Mouse (Mus musculus) megakaryocyte, embryonic 14.5 days (primary cell): ENCODE measurements around the gene Aqp12. TPM values are rescaled to one million over a fixed set of nuclear protein-coding genes. Genes with fewer than 3 reads are reported as not detected.

Experiments
- H3K27me3 ChIP-seq: replicated peaks from 2 replicates; pipeline ENCODE3; 2012; ENCODE audit warnings: inconsistent platforms
- H3K36me3 ChIP-seq: replicated peaks from 2 replicates; pipeline ENCODE3; 2012; ENCODE audit warnings: low read length, inconsistent platforms, mixed read lengths
- H3K4me1 ChIP-seq: 2 replicates; pipeline ENCODE4 v1.6.1; 2012; ENCODE audit warnings: inconsistent platforms
- H3K4me3 ChIP-seq: replicated peaks from 2 replicates; pipeline ENCODE3; 2012; ENCODE audit warnings: moderate library complexity, mild to moderate bottlenecking, inconsistent platforms
- H3K9me3 ChIP-seq: 2 replicates; pipeline ENCODE4 v1.6.1; 2012; ENCODE audit warnings: inconsistent platforms
- FLI1 ChIP-seq: IDR thresholded peaks from 2 replicates; pipeline ENCODE4 v1.6.1; 2012; ENCODE audit warnings: low read length, inconsistent platforms, mixed read lengths
- GATA1 ChIP-seq: IDR thresholded peaks from 3 replicates; pipeline ENCODE4 v1.6.1; 2012; ENCODE audit warnings: mixed read lengths, low read length, inconsistent platforms, borderline replicate concordance
- polyA plus RNA-seq: library from polyadenylated mRNA; stranded (reverse); fragments of >175 nt; gene quantifications from 2 replicates; pipeline ENCODE4 v1.2.3, GENCODE M21; 2012; ENCODE audit warnings: low replicate concordance; ENCODE audit not compliant: insufficient read depth

The Aqp12 gene
- polyA plus RNA-seq, 1 experiment: 0.39 TPM

- TF ChIP-seq FLI1 (no peak), GATA1 (no peak)
- no peak overlapping the region for H3K4me3 ChIP-seq
- H3K4me1 ChIP-seq: peaks cover 48% of the 10 kb centered on the region
- peaks cover 3% of the 10 kb centered on the region for H3K36me3 ChIP-seq
- peaks cover 58% of the 10 kb centered on the region for H3K27me3 ChIP-seq
- H3K9me3 ChIP-seq: no peaks in the 10 kb centered on the region
Measured at GRCm38 (mm10) chr1:92981056-92981845, 24.9 kb upstream of the Aqp12 start.

DNA sequence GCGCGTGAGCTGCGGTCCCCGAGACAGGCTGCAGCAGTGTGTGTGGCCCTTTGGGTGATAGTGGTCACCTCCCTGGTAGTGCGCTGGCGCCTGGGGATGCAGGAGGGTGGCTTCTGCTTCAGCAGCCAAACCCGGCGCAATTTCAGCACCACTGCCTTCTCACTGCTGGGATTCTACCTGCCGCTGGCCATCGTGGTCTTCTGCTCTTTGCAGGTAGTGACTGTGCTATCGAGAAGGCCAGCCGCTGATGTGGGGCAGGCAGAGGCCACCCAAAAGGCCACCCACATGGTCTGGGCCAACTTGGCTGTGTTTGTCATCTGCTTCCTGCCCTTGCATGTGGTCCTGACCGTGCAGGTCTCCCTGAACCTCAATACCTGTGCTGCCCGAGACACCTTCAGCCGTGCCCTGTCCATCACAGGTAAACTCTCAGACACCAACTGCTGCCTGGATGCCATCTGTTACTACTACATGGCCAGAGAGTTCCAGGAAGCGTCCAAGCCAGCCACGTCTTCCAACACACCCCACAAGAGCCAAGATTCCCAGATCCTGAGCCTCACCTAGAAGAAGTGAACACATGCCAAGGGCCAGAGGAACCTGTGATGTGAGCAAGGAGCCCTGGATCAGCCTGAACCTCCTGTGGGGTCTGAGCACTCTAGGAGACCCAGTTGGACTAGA is 23.1 kb upstream of the Aqp12 start:
- no peak for TF ChIP-seq FLI1
- TF ChIP-seq GATA1: no peak
- Histone ChIP-seq H3K36me3 (peaks cover 3% of the 10 kb centered on the region), H3K27me3 (peaks cover 47% of the 10 kb centered on the region), H3K4me3 (no peak overlapping the region), H3K4me1 (peaks cover 41% of the 10 kb centered on the region), H3K9me3 (no peaks in the 10 kb centered on the region)

- Histone ChIP-seq H3K9me3 (no peaks in the 10 kb centered on the region), H3K4me3 (no peak overlapping the region), H3K36me3 (peaks cover 3% of the 10 kb centered on the region), H3K27me3 (peaks cover 40% of the 10 kb centered on the region), H3K4me1 (peaks cover 25% of the 10 kb centered on the region)
- TF ChIP-seq GATA1: no peak
- TF ChIP-seq FLI1: no peak
Measured at GRCm38 (mm10) chr1:92984999-92985398, 21.1 kb upstream of the Aqp12 start.

- Histone ChIP-seq H3K4me3 (no peak overlapping the region), H3K27me3 (peaks cover 34% of the 10 kb centered on the region), H3K9me3 (no peaks in the 10 kb centered on the region), H3K4me1 (no peaks in the 10 kb centered on the region), H3K36me3 (no peaks in the 10 kb centered on the region)
- TF ChIP-seq FLI1 (no peak), GATA1 (no peak)
Measured at GRCm38 (mm10) chr1:92988894-92989293, 17.2 kb upstream of the Aqp12 start.

DNA sequence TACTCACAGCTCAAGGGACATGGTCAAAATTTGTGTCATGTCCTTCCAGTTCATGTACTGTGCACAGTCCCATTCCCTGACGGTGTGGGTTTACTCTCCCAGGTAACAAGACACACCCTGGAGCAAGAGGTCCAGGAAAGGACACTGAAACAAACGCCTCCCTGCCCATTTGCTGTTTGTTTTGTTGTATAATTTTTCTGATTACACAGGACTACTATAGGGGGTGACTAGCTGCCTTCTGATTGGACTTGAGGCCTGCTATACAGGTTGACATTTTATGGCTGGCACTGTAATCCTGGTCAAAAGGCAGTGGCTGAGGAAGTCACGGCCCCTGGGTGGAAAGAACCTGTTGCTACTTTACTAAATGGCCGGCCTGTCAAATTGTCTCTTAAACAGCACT is 16.2 kb upstream of the Aqp12 start:
- peaks cover 38% of the 10 kb centered on the region for H3K27me3 ChIP-seq
- no peaks in the 10 kb centered on the region for H3K4me1 ChIP-seq
- TF ChIP-seq GATA1 (no peak), FLI1 (no peak)
- no peaks in the 10 kb centered on the region for H3K9me3 ChIP-seq
- no peaks in the 10 kb centered on the region for H3K36me3 ChIP-seq
- no peak overlapping the region for H3K4me3 ChIP-seq

DNA sequence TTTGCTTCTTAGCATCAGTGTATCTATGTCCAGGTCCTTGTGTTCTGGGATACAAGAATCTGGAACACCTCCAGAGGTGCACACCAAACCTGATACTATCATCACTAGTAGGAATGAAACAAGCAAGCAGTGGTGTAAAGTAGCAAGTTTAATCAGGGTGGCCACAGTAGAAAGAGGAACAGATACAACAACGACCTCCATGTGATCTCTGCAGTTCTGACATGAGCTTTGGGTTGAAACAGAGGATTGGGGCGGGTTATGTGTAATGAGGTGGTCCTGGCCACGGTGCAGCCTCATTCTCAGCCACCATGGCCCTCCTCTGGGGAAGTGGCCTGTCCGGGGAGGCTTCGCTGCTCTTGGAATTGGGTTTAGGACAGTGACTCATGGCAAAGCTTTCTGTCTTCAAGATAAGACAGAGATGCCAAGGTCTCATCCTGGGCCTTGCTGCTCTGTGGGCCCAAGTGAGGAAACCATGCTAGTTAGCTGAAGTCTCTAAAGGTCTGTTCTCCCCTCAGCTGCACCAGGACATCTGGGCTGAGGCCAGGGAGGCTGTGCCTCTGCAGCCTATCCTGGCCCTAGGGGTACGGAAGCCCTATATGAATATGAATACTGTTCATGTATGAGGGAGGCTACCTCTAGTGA is 13.8 kb upstream of the Aqp12 start:
- H3K36me3 ChIP-seq: no peaks in the 10 kb centered on the region
- TF ChIP-seq GATA1 (no peak), FLI1 (no peak)
- no peaks in the 10 kb centered on the region for H3K9me3 ChIP-seq
- peaks cover 41% of the 10 kb centered on the region for H3K27me3 ChIP-seq
- H3K4me3 ChIP-seq: no peak overlapping the region
- H3K4me1 ChIP-seq: no peaks in the 10 kb centered on the region

- H3K36me3 ChIP-seq: no peaks in the 10 kb centered on the region
- no peak overlapping the region for H3K4me3 ChIP-seq
- no peaks in the 10 kb centered on the region for H3K9me3 ChIP-seq
- H3K4me1 ChIP-seq: no peaks in the 10 kb centered on the region
- H3K27me3 ChIP-seq: peaks cover 41% of the 10 kb centered on the region
- TF ChIP-seq FLI1 (no peak), GATA1 (no peak)
Measured at GRCm38 (mm10) chr1:92992880-92993279, 13.3 kb upstream of the Aqp12 start.

- no peaks in the 10 kb centered on the region for H3K36me3 ChIP-seq
- H3K9me3 ChIP-seq: no peaks in the 10 kb centered on the region
- peaks cover 62% of the 10 kb centered on the region for H3K27me3 ChIP-seq
- peaks cover 16% of the 10 kb centered on the region for H3K4me1 ChIP-seq
- no peak overlapping the region for H3K4me3 ChIP-seq
- no peak for TF ChIP-seq GATA1
- TF ChIP-seq FLI1: no peak
Measured at GRCm38 (mm10) chr1:93009196-93009595, 3.1 kb downstream of the Aqp12 start.

DNA sequence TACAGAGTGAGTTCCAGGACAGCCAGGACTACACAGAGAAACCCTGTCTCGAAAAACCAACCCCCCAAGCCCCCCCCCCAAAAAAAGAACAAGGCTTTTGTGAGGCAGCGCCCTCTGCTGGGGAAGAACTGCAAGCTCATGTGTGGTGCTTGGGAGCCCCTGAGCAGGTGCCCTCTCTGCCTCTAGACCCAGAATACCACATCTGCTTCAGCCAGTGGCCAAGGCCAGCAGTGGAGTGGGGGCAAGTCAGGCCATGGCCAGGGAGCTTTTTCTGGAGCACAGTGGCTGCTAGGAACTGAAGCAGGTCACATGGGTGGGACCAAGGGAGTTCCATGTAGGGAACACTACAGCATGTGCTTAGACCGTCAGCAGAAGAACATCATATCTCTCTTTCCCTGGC is 4.6 kb downstream of the Aqp12 start:
- peaks cover 16% of the 10 kb centered on the region for H3K4me1 ChIP-seq
- TF ChIP-seq GATA1 (no peak), FLI1 (no peak)
- H3K9me3 ChIP-seq: no peaks in the 10 kb centered on the region
- no peaks in the 10 kb centered on the region for H3K36me3 ChIP-seq
- no peak overlapping the region for H3K4me3 ChIP-seq
- peaks cover 53% of the 10 kb centered on the region for H3K27me3 ChIP-seq
